Mouse (Mus musculus) thymus, adult 2 months (tissue): ENCODE results near the gene Ptpn11.

Source experiments
- CTCF ChIP-seq: fragments of 200-500 bp; IDR thresholded peaks from 2 replicates; pipeline ENCODE4 v1.5.1; 2012; ENCODE audit warnings: mild to moderate bottlenecking, control low read depth, low read length, moderate library complexity, borderline replicate concordance; ENCODE audit not compliant: control insufficient read depth, poor library complexity, insufficient read depth; ENCODE audit errors: extremely low read depth
- POLR2A ChIP-seq: fragments of 200-500 bp; IDR thresholded peaks from 2 replicates; pipeline ENCODE4 v1.6.1; 2012; ENCODE audit warnings: mild to moderate bottlenecking, low read length, control low read depth, moderate library complexity; ENCODE audit not compliant: control insufficient read depth, poor library complexity, insufficient read depth; ENCODE audit errors: extremely low read depth

DNA sequence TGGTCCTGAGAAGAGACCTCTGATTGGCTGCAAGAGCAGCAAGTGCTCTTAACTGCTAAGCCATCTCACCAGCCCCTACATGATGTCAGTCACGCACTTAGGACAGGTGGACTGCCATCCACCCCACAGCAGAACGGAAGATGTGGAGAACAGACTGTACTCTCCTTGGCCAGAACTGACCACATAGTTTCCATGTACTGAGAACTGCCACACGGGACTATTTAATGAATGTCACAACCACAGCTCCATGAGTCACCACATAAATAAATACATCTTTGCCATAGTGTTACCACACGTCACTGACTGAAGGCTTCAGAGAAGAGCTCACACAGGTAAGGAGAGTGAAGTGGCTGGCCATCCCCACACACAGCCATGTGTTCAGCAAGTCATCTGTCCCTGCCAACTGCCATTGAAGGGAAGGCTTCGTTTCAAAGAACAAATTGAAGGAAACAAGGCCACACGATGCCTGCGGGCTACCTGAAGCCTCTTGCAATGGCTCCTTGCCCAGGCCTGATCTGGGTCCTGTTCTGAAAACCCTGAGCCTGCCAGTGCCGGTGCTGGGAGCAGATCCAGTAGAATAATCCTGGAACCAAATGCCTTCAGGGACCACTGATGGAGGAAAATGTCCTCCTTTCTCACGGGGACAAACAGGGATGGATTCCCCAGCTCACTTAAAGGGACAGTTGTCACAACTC lies 90.2 kb downstream of the Ptpn11 start:
- TF ChIP-seq POLR2A = no peak
- no peak for TF ChIP-seq CTCF
